Mouse (Mus musculus) left cerebral cortex, postnatal 14 days (tissue): ENCODE results near the gene Gga3. TPM values are rescaled to one million over a fixed set of nuclear protein-coding genes. Genes with fewer than 3 reads are reported as not detected.

Source experiments
- DNase-seq, 2 experiments: peaks; one replicate each; pipeline ENCODE4 v3.0.0; 2021 to 2022; ENCODE audit warnings: low spot score in 2 of 2, mixed read lengths in 1 of 2
- intact Hi-C: fragments of 180-260 bp; cut with DNase I; formaldehyde crosslinking; loops from one replicate; pipeline ENCODE4 v1.15.1; 2025
- total RNA-seq, 2 experiments: library from RNA; stranded (reverse); gene quantifications; 2 replicates each; pipeline ENCODE4 v1.2.3; 2021

Gene Gga3
- total RNA-seq, 2 experiments from 2014 or later, result 68.3 to 75.5 TPM

GRCm38 (mm10) chr11:115634109-115634508 is 30.3 kb upstream of the Gga3 start:
- intact Hi-C loops, result loop anchor here (5.0 kb wide), 1 partner anchor 178 kb away; the partner anchor contains the start of genes Caskin2 and Tsen54
- no peak for DNase-seq

DNA sequence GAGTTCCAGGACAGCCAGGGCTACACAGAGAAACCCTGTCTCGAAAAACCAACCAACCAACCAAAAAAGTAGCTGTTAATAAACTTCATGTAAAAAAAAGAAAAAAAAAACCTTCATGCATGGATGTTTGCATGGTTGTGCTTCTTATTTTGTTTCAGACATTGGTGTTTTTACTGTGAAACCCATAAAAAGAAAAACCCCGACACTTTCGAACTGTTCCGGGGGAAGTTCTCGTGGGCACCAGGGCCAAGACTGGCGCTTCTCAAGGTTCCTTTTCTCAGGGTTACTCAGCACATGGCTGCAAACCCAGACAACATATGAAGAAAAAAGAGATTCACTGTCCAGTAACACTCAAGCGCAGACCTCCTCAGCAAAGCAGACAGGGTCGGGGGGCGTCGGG is 29.0 kb upstream of the Gga3 start:
- no peak for DNase-seq
- intact Hi-C loops, result loop anchor here (5.0 kb wide), 1 partner anchor 179 kb away; the partner anchor contains the start of genes Caskin2 and Tsen54

GRCm38 (mm10) chr11:115632247-115632646 is 28.4 kb upstream of the Gga3 start:
- intact Hi-C loops, result loop anchor here (5.0 kb wide), 1 partner anchor 180 kb away; the partner anchor contains the start of genes Caskin2 and Tsen54
- no peak for DNase-seq

DNA sequence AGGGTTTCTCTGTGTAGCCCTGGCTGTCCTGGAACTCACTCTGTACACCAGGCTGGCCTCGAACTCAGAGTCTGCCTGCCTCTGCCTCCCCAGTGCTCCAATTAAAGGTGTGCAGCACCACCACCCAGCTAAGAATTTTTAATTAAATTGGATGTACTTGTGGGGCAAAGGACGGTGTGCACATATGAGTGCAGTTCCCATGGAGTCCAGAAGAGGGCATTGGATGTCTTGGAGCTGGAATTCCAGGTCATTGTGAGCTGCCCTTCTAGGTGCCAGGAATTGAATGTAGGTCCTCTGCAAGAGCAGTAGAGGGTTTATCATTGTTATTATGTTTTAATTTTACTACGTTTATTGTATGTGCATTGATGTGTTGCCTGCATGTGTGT is 27.6 kb upstream of the Gga3 start:
- intact Hi-C loops, result loop anchor here (5.0 kb wide), 1 partner anchor 181 kb away; the partner anchor contains the start of genes Caskin2 and Tsen54
- peak in 1 of 2 experiments; percentile 44 for DNase-seq

- DNase-seq, result peak in 1 of 2 experiments; percentile 41
- intact Hi-C loops, result loop anchor here (5.0 kb wide), 1 partner anchor 181 kb away; the partner anchor contains the start of genes Caskin2 and Tsen54
Observed at GRCm38 (mm10) chr11:115630532-115631504, 27.0 kb upstream of the Gga3 start.

DNA sequence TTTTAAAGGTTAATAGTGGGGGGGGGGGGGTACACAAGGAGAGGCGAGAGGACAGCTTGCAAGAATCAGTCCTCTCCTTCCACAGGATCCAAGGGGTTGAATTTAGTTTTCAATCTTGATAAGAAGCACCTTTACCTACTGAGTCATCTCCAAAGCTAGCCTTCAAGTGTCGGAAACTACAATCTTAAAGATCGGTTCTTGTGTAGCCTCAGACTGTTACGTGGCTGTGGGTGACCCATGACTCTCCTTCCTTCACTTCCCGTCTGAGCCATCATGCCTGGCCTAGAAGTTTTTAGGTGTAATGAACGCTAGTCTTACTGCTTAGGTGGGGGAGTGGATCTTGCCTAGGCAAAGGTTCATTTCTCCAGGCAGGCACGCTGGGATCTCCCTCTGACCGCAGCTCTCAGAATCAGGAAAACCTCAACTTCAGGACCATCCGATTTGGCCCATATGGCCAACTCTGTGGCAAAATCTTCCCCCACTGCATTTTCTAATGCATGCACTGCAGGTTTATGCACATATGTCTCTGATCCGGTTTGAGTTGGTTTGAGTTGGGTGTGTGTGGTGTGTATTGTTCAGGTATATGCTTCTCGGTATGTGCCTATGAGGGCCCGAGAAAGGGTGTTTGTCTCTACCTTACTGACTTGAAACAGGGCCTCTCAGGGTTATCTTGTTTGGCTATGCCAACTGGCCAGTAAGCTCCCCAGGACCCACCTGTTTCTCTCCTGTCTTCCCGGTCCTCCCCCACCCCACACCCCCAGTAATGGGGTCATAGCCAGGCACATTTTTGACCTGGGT is 26.1 kb upstream of the Gga3 start:
- DNase-seq, result no peak
- intact Hi-C loops, result loop anchor here (5.0 kb wide), 1 partner anchor 182 kb away; the partner anchor contains the start of genes Caskin2 and Tsen54

DNA sequence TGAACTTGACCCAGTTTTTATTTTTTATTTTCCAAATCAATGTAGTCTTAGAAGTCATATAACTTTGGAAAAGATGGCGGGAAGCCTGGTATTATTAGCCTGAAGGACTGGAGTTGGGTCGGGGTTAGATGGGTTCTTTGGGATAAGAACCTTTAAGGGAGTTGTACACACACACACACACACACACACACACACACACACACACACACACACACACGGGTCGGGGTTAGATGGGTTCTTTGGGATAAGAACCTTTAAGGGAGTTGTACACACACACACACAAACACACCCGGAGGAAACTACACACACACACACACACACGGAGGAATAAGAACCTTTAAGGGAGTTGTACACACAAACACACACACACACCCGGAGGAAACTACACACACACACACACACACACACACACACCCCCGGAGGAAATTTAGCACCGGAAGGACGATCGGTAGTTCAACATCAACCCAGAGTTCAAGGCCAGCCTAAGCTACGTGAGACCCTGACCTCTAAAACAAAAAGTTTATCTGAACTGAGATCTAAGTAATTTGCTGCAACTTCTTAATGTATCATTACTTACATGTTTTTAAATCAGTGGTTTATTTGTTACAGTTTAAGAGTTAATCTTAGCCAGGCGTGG is 24.7 kb upstream of the Gga3 start:
- intact Hi-C loops, result no loop called here
- DNase-seq, result no peak

GRCm38 (mm10) chr11:115627705-115628464 is 24.0 kb upstream of the Gga3 start, which contains the start of gene Slc25a19:
TSS of gene Slc25a19 (minus strand) at chr11:115628295.
- intact Hi-C loops, result no loop called here
- DNase-seq, result peak; percentile 99

- intact Hi-C loops, result no loop called here
- no peak for DNase-seq
Observed at GRCm38 (mm10) chr11:115626824-115627616, 23.2 kb upstream of the Gga3 start.

DNA sequence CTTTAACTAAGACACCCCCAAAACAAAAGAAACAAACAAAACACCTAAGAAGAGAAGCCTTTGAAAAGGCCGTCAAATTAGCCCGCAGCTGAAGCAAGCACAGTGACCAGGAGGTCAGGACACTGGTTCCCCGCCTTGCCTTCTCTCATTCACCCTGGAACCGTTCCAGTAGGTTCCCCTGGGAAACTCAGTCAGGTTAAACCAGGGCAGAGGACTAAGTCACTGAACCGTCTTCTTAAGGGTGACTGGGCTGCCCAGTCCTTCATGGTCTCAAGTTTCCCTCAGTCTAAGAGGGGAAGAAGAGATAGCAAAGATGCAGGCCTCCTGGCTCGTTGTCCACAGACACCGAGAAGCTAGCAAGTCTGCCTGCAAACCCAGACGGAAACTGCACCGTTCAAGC is 22.0 kb upstream of the Gga3 start:
- intact Hi-C loops, result no loop called here

GRCm38 (mm10) chr11:115623487-115624070 is 19.7 kb upstream of the Gga3 start:
- intact Hi-C loops, result no loop called here
- no peak for DNase-seq

More for the DNA sequence above, 22.0 kb upstream of the Gga3 start:
- no peak for DNase-seq

DNA sequence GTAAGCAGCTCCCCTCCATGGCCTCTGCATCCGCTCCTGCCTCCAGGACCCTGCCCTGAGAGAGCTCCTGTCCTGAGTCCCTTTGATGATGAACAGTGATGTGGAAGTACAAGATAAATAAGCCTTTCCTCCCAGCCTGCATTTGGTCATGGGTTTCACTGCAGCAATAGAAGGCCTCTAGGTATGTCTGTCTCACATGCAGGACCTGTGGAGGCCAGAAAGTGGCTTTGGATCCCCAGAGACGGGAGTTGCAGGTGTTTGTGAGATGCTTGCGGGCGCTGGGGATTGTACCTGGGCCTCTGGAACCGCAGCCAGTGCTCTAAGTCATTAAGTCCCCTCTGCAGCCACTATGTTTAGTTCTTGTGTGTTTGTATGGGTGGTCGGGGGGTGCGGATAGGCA is 16.1 kb upstream of the Gga3 start:
- intact Hi-C loops, result no loop called here
- DNase-seq, result no peak

GRCm38 (mm10) chr11:115618732-115619516 is 15.1 kb upstream of the Gga3 start:
- intact Hi-C loops, result no loop called here
- DNase-seq, result no peak

DNA sequence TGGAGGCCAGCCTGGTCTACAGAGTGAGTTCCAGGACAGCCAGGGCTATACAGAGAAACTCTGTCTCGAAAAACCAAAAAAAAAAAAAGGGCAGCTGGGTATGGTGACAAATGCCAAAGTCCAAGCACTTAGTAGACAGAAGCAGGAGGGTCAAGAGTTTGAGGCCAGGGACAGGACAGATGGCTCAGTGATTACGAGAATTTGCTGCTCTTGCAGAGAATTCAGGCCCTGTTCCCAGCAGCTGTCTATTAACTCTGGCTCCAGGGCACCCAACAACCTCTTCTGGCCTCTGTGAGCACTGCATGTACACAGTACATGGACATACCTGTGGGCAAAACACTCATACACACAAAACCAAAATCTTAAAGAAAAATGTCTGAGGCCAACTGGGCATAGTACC is 14.2 kb upstream of the Gga3 start:
- intact Hi-C loops, result no loop called here
- no peak for DNase-seq

GRCm38 (mm10) chr11:115616893-115617292 is 13.0 kb upstream of the Gga3 start:
- intact Hi-C loops, result no loop called here
- DNase-seq, result no peak

GRCm38 (mm10) chr11:115616371-115616770 is 12.5 kb upstream of the Gga3 start:
- DNase-seq, result no peak

DNA sequence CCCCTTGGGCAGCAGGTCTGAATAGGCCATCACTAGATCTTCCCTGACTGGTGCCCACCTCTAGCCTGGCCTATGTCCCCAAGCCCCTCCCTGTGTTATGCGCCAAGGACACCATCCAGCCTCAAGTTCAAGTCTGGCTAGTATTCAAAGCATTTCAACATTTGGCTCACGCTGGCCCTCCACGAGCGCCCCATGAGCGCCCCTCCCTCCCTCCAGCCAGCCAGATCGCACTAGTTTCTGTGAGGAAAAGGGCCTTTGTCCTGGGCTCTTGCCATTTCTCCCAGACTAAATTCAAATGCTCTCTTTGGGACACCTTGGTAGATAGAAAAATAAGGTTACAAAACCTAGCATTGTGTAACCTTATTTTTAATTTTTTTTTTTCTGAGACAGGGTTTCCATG is 12.0 kb upstream of the Gga3 start:
- DNase-seq, result no peak
- intact Hi-C loops, result no loop called here

More at GRCm38 (mm10) chr11:115616371-115616770, 12.5 kb upstream of the Gga3 start:
- intact Hi-C loops, result no loop called here
